Mouse (Mus musculus): Measurements from ENCODE around the gene Kif5a.
"Not testable (repeated sequence)": the region's sequence is repeated elsewhere in the genome, so short reads cannot be mapped to it uniquely, and the experiment has no call there.

Kif5a gene

DNA sequence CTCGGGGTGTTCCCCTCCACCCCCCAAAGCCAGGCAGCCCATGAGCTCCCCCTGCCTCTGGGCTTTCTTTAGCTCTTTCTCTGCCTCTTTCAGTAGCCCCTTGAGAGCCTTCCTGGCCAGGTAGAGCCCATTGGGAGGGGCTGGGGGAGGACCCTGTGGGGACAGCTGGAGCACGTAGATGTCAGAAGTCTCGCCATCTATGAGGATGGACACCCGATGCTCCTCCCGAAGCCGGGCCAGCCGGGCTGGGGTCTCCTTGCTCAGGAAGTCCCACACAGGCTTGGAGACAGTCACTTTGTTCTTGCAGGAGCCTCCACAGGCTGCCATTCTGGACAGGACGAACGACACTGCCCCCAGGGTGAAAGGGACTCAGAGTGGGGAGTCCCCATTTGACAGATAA lies 70.1 kb downstream of the Kif5a start:
- DNase-seq (ENCODE audit: low spot score in 2 of 2): no peak

DNA sequence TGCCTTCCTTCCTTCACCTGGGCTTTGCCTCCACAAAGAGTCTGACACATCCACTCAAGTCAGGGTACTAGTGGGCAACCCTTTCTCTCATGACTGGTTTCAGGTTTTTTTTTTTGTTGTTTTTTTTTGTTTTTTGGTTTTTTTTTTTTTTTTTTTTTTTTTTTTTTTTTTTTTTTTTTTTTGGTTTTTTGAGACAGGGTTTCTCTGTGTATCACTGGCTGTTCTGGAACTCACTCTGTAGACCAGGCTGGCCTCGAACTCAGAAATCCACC lies 71.2 kb downstream of the Kif5a start:
- not testable (repeated sequence) for DNase-seq (ENCODE audit: low spot score in 2 of 2)

DNA sequence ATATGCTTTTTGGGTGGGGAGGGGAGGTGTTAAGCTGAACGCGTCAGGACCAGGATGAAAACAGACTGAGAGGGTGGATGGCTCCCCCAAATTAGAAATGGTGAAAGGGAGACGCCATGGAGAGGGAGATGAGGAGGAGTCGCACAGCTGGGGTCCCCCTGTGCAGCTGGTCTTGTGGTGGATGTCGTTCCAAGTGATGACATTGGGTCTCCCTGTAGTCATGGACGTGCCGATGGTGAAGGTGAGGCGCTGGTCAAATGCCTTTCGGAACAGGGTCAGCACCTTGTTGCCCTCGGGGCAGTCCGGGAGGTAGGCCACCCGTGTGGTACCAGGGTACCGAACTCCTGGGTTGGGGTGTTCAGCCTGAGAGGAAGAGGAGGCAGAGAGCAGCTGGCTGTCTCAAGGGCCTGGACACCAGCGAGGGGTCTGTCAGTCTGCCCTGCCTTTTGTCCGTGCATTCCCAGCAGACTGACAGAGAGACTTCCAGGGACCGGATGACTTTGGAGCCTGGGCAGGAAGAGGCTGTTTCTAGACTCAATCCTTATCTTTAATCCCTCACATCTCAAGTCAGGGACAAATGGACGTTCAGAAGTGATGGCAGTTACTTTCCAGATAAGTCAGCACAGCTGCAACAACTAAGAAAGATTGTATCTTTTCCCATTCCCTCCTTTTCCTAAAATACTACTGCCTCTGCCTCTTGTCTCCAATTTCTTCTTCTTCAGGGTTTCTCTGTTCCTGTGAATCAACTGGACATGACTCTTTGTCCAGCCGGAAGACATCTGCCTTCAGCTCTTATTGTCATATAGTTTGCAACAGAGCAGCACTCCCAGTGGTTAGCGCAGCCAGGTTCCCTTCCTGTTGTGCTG lies 71.7 kb downstream of the Kif5a start:
- peak in 1 of 2 experiments; percentile 38 for DNase-seq (ENCODE audit: low spot score in 2 of 2)

DNA sequence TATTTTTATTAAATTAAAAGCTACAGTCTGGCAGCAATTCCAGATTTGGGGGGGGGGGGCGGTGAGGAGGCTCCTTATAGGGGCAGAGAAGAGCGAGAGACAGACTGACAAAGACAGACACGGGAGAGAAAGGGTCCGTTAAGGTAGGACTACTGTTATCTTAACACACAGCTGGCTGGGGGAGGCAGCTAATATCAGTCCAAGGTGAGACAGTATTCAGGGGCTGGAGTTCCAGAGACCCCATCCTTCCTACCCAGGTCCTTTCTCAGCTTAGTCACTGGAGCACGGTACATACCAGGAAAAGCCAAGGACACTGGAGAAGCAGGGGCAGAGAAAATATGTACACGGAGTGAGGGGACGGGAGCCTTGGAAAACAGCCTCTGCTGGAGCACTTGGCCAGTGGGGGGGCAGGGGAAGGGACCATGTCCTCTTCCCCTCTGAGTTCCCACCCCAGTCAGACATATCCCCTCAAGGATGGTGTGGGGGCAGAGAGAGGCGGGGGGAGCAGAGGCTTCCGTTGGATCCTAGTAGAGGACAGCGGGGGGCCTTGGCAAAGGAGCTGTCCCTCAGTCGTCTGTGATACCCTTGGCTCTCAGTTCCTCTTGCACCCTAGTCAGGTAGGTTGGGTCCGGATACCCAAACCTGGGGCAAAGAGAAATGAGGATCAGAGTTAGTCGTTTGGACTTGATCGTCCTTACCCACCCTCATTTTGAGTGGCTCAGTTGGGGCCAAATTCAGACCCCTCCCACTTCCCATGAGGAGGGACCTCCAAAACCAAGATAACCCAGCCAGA lies 72.6 kb downstream of the Kif5a start:
- no peak for DNase-seq (ENCODE audit: low spot score in 2 of 2)

DNA sequence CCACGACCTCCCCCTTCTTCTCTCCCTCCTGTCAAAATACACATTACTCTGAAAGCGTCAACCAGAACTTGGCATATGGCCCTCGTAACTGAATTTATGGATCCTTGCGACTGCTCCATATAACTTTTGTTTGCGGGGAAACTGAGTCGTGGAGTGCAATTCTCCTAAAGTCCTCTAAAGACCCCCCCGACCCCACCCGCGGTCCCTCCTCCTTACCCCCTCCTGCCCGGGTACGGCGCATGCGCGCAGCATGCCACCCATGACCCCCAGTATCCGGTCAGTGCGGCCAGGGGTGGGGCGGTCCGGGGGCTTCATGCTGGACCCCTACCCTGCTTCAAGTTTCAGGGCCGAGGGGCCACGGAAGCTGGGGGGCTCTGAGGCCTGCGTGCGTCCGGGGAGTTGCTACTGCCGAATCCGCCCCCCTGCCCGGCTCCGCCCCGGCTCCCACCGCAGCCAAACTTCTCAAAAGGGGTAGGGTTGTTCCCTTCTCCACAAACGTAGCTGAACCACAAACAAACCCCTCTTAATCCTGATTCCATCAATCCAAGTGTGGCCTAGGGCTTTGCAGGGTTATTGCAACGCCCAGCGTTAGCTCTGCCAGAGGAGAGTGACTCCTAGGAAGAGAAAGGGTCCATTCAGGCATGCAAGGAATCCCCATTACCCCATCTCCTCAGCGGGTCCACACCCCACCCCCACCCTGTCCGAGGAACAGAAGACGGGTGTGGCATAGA lies 73.3 kb downstream of the Kif5a start, which contains the start of gene Arhgef25:
Arhgef25 (minus strand) TSS at position 433 of the 731 bp plus-strand sequence.
- peak in 1 of 2 experiments; percentile 45 for DNase-seq (ENCODE audit: low spot score in 2 of 2)

DNA sequence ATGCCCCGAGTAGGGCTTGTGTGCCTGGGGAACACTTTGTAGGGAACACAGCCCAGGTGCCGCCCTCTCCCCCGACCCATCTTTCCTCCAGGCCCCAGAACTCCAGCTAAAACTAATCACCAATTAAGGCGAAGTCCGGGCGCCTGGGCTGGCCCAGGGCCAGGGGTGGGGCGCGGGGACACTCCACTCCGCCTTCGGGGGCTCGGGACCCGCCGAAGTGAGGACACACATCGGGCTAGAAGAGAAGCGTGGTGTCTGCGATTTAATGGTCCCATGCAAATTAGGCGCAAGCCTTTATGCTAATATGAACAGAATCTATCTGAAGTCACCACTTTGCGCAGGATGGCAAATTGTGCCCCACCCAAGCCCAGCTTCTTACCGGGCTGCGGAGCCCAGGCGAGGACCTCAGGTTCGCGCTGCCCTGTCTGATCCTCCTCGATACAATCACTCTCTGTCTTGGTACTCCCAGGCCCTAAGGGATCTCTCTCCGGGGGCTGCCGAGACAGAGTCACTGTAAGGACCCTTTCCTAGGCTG lies 74.0 kb downstream of the Kif5a start:
- DNase-seq (ENCODE audit: low spot score in 2 of 2): peak in 1 of 2 experiments; percentile 66

DNA sequence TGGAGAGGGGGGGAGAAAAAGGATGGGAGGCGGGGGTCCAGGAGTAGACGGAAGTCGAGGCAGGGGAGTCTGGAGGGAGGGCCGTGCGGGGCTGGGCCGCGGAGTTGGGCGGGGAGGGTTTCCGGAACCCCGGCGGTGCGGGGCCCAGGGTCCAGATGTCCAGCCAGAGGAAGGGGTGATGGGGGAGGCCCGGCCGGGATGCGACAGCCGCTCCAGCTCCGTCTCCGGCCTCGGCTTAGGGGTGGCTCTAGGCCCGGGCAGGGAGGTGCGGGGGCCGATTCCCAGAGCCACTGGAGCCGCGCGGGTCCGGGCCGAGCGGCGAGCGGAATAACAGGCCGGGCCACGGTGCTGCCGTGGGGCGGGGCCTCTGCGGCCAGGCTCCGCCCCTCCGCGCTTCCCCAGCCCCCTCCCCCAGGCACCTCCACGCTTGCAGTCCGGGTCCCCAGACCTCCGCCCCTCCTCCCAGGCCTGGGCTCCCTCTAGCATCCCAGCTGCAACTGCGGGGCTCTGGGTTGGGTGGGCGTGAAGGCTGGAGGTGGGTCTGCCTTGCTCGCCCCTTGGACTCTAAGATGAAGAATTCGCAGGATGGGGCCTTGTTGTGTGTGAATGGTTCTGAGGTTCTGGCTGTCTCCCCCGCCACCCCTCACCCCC lies 74.6 kb downstream of the Kif5a start:
- peak; percentile 63 to 69 for DNase-seq (ENCODE audit: low spot score in 2 of 2)

DNA sequence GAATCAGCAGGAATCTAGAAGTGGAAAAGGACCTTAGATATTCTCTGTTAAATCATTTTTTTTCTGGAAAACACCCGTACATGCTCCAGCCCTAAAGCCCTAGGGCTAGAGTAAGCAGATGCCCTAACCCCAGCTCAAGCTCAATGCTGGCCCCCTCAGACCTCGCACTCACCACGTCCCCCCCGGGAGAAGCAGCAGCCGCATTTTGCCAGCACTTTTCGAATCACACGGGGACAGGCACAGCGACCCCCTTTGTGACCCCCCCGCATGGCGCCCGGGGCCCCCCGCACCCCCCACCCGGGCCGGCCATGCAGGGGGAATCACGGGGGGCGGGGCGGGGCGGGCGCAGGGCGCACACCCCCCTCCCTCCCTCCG lies 75.1 kb downstream of the Kif5a start:
- DNase-seq (ENCODE audit: low spot score in 2 of 2): peak in 1 of 2 experiments; percentile 34

DNA sequence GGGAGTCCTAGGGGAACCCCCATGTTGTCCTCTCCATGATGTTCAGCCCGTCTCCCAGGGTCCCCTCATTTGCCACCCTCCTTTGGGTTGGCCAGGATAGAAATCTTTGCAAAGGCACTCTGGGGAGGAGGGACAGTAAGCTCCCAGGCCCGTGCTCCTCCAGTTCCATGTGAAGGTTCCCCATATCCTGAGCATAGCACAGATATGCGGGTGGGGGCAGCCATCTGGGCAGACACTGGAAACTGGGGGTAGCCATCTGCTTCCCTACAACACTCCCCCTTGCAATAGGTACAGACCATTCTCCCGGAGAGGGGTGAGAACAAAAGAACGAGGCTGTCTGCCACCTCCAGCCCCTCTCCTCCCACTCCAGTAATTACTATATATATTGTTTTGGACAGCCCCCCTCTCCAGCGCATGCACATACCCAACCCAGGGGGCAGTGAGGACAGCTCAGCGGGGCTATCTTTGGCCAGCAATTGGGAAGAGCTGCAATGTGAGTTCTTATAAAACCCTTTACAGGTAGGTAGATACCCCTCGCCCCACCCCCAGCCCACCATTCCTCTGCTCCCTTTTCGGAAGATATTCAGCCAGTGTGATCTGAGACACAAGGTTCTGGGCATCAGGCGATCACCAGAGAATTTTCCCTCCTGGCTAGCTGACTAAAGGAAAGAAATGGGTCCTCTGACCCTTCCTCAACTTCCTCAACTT lies 75.6 kb downstream of the Kif5a start:
- DNase-seq (ENCODE audit: low spot score in 2 of 2): peak; percentile 74 to 86

DNA sequence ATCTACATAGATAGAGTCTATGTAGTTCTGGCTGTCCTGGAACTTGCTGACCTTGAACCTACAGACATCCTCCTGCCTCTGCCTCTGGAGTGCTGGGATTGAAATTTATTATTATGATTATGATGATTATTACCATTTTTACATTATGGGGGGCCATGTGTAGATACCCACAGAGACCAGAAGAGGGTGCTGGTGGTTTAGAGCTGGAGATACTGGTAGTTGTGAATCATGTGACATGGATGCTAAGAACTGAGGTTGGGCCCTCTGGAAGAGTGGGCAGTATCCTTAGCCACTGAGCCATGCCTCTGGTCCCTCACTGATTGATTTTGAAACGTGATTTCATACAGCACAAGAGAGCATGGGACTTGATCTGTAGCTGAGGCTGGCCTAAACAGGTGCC lies 76.7 kb downstream of the Kif5a start:
- no peak for DNase-seq (ENCODE audit: low spot score in 2 of 2)

DNA sequence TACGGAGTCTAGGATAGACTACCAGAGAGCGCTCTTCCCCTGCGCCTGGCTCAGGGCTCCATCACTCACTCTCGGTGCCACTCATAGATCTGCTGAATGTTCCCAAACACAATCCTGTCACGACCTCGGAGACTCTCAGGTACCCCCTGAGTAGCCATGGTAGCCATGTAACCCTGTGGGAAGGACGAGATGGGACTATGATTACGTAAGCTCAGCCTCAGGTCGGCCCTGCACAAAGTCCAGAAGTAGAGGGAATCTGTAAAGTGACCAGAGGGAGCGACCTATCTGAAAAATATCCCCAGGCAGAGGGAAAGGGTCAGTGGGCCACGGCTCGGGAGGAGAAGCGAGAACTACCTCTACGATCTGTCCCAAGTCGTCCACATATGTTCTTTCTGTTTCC lies 77.6 kb downstream of the Kif5a start:
- no peak for DNase-seq (ENCODE audit: low spot score in 2 of 2)

DNA sequence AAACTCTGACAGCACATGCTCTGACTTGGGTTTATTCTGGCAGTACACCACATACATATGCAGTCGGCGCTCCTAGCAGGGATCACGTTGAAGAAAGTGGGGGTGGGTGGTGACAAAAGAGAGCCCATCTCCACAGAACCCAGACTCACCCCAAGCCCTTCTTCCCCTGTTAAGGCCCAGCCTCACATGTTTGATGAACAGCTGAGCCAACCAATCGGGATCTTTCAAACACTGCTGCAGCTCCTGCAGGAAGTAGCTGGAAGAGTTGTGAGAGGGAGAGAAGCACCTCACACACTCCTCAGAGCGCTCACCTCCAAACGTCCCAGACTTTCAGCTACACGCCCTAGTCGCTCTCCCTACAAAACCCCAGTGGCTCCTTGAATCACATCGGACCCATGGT lies 78.0 kb downstream of the Kif5a start:
- peak; percentile 73 to 77 for DNase-seq (ENCODE audit: low spot score in 2 of 2)

DNA sequence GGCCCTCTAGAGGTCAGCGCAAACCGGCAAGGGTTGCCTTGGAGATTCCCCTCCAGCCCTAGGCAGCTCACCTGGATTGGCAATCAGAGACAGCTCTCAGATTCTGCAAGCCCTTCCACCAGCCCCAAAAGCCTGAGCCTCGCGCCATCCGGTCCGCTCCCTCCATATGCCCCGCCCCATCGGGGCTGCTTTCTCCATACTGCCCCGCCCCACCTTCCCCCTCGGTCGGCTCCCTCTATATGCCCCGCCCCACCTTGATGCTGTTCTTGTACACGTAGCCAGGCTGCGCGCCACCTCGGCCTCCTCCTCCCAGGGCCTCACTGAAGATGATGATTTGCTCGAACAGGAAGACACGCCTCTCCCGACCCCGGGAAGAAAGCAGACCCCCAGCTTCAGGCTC lies 79.4 kb downstream of the Kif5a start:
- no peak for DNase-seq (ENCODE audit: low spot score in 2 of 2)

DNA sequence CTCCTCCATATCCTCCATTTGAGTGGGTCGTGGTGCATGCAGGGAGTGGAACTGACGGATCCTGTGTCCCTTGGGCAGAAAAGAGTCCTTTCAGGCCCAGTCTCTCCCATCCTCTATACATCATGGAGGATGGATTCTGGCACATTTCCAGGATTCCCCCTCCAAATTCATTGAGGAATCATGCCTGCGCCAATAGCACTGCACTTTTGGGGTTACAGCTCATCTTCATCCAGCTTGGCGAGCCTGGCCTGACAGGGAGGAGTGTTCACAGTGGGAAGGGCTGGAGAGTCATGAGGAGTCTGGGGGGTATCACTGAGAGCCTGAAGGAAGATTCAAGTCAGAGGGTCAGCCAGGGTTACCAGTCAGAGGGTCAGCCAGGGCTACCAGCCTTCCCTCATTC lies 80.5 kb downstream of the Kif5a start:
- DNase-seq (ENCODE audit: low spot score in 2 of 2): no peak

DNA sequence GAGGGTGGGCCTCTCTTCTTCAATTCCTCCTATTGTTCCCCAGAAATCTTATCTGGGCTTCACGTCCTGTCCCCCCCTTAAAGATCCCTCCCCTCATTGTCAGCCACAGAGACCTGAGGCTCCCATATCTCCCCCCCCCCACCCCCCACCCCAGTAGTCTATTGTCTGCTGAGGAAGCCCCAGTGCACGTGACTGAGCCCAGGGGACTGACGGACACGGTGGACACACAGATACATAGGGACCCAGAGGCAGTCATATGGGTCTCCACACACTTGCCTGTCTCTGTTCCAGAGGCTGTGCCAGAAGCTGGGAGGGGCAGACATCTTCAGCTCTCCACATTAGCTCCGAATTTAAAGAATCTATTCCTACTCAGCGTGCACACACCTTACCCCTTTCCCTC lies 81.6 kb downstream of the Kif5a start:
- no peak for DNase-seq (ENCODE audit: low spot score in 2 of 2)

DNA sequence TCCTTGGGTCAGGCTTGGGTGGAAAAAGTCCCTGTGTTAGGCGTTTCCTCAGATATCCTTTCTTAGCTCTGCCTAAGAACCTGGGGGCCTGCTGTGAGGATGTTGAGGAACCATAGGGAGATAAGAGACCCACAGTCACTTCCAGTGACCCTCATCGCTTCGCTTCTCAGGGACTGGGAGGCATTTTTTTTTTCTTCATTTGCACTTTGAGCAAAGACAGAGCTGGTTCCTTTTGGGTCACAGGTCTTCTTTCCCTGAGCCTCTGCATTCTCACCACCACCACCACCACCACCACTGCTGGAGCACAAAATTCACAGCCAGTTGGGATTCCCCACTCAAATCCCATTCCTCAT lies 82.5 kb downstream of the Kif5a start:
- no peak for DNase-seq (ENCODE audit: low spot score in 2 of 2)

DNA sequence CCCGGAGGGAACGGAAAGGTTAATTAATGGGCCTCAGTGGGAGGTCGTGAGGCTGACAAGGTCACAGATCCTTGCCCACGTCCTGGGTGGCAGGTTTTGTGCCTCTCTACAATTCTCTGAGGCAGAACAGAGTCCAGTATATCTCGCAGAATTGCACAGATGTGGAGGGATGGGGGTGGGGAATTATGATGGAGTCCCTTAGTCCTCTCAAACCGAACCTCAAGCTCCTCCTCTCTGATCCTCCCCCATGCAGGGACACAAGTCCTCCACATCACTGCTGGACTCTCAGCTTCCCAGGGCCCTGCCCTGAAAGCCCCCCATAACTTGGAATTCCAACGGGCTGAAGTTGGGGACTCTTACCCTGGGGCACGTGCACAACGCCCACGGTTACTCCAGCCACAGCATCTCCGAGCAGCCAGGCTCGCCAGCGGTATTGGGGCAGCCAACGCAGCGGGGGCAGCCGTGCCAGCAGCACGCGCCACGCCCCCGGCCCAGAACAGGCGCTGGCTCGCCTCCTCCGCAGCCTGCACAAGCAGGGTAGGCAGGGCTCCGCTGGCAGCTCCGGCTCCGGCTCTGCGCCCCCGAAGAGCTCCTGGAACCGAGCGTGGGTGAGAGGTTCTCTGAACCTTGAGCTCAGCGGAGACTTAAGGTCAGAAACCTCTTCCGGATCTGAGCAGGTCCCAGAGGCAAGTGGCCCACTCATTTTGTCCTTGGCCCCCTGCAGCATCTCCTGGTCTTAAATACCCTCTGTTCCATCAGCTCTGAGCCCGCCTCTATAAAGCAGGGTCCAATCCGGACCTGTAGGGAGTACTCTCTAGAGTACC lies 83.1 kb downstream of the Kif5a start, which contains the start of gene Slc26a10:
Slc26a10 (minus strand) TSS at position 775 of the 824 bp plus-strand sequence.
- peak in 1 of 2 experiments; percentile 71 for DNase-seq (ENCODE audit: low spot score in 2 of 2)

DNA sequence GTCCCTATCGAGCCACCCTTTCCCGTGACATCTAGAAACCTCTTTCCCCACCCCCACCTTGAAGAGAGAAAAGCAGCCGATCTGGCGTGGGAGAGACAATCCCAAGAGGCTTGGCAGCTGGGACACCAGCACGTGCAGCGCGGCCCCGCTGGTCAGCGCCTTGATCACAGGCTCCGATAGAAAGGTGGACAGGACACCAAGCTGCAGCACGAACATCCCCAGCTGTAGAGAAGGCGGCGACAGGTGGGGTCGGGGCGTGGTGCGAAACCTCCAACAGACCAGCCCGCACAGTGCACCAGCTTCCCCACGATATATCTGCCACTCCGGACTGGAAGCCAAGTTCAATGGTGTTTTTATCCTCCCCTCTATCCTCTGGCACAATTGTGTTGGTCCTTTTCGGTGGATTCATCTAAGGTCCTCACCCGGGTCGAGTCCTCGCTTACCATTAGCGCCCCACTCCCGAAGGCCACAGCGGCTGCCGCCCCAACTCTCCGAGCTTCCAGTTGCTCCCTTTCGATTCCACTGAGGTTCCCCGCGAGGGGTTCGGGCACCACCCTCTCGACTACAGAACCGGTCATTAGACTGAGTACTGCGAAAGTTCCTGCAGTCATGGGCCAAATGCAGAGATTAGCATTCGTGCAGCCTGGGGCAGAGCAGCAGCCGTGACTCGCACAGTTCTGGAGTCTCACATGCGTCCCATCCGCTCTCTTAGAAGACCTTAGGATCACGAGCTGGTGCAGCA lies 84.7 kb downstream of the Kif5a start:
- DNase-seq (ENCODE audit: low spot score in 2 of 2): peak in 1 of 2 experiments; percentile 34

DNA sequence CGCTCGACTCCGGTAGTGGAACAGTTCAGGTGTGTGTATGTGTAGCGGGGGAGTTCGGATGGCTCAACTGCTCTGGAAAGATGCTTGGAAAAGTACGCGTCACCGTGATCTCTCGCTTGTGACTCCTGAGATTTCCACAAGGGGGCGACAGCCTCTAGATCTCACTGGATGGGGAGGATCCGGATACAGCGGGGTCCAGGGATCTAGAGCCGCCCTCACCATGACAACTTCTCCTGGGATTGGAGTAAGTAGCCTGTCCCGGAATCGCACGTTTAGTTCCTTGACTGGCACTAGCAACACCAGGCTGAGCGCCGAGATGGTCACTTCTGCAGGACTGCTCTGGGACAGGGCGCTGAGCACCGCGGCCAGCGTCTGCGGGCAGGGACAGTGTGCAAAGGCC lies 85.4 kb downstream of the Kif5a start:
- DNase-seq (ENCODE audit: low spot score in 2 of 2): peak; percentile 79 to 85
